Mouse (Mus musculus): Measurements from ENCODE around the gene Eme1. TPM values are rescaled to one million over a fixed set of nuclear protein-coding genes. Genes with fewer than 3 reads are reported as not detected.
"Not testable (repeated sequence)": the region's sequence is repeated elsewhere in the genome, so short reads cannot be mapped to it uniquely, and the experiment has no call there.

Gene Eme1
- total RNA-seq (2022) = under 1 TPM in 1 of 4 experiments, not detected in 3; 0.19 TPM

DNA sequence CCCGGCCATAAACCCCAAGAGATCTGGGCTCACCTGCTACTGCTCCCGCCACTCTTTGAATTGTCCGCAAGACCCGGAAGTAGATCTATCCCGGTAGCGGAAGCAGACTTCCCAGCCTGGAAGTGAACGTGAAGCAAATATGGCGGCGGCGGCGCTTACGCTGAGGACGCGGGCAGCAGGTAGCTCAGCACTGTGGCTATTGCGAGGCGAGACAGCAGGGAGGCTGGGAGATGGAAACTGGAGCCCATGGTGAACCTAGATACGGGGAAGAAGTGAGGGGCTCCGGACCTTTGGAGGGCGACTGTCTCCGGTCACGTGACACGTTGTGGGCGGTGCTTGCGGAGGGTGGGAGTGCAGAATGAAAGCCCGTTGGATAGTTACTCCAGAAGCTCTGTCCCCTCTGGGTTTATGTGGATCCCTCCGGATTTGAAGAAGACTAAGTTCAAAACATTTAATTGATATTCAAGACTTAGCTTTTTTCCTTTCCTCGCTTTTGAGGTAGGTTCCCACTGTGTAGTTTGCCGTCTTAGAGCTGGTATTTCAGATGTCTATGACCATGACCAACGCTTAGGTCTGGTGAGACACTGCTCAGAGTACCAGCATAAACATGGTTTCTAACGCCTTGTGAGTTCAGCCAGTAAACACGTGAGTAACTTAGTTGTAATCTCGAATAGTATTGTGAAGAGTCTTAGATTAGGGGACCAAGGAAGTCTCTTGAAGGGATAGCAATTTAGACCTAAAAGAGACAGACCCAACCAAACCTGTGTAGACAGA lies at the start of gene Eme1, which contains the start of gene Mrpl27:
TSS of gene Eme1 (minus strand) at position 302 of the 774 bp plus-strand sequence.
TSS of gene Mrpl27 (plus strand) at position 105 of the 774 bp plus-strand sequence.
- peak; percentile 78 to 88 for DNase-seq (ENCODE audit: low spot score in 2 of 2)

DNA sequence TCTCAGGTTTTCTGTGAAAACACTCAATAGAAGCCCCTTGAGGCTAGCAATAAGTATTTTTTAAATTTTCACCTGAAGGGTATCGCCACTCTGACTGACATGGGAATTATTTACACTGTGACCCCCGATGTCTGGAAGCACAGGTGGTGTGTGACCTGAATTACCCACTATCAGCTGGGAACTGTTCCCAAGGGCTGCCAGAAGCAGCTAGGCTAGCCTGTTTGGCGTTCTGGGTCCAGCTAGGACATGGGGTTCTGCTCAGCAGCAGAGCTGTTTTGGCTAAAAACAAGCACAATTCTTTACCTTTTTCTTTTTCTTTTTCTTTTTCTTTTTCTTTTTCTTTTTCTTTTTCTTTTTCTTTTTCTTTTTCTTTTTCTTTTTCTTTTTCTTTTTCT lies 48.4 kb upstream of the Eme1 start:
- DNase-seq (ENCODE audit: low spot score in 2 of 2) = no peak

DNA sequence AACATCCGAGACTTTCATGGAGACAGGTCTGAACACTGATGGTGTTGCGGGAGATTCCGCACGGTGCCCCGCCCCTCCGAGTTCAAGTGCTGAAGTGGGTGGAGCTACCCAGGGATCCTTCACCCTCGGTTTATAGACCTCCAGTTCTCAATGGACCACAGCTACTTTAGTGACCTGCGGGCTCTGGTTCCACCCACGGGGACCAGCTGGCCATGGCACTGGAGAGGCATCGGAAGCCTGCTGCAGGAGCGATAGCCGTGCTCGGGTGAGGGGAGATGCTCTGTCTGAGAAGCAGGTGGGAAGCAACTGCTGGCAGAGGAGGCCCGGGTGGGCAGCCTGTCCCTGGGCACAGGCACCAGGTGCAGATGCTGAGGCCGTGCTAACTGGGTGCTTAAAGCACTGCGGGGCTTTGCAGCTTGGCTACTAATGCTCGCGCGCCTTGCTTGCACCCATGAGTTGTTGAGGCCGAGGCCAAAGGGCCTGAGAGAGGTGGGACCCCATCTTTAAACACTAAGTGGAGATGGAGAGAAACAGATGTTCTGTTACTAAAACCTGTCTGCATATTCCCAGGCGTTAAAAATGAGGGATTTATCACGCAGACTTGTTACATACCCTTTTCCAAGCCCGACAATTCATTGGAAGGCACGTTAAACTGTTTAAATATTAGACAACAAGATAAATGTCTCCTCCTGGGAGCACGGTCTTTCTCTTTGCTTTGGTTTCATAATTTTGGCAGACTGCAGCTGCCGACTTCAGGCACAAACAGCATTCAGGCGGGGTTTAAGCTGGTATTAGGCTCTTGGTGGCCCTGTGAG lies 47.8 kb upstream of the Eme1 start:
- DNase-seq (ENCODE audit: low spot score in 2 of 2) = no peak

DNA sequence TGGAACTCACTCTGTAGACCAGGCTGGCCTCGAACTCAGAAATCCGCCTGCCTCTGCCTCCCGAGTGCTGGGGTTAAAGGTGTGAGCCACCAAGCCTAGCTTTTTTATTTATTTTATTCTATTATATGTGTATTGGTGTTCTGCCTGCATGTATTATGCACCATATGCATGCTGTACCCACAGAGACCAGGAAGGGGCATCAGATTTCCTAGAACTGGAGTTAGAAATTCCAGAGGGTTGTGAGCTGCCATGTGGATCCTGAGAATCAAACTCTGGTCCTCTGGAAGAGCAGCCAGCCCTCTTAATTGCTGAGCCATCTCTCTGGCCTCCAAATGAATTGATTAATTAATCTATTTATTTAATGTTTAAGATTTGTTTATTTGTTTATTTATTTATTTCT lies 45.6 kb upstream of the Eme1 start:
- DNase-seq (ENCODE audit: low spot score in 2 of 2) = no peak

DNA sequence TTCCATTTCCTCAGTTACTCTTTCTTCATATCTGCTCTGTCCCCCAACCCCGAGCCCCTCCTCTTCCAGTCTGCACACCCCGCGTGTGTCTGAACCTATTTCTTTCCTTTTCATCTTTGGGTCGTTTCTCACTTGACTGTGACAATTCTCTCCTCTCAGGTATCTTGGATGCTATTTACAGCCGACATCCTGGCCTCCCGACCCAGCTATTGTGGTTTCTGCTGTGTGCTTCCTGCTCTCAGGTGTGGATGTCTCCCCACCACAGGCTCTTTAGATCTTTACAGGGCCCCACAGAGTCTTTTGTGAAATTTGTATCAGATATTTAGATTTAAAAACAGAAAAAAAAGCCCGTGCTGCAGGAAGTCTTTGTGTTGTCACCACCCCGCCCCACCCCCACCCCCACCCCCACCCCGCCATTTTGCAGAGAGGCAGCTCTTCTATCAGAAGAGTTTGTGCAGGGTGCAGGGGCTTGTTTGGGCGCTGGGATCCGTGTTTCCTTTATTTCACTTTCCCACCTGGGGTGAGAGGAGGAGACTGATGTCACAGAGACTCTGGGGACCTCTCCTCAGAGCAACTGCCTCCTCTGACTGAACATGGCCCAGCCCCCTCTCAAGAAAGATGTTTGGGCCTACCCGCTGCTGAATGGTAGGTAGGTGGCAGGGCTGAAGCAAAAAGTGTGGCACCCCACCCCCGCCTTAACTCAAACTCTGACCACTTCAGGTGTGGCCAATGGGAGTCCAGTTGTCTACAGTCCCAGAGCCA lies 44.1 kb upstream of the Eme1 start:
- DNase-seq (ENCODE audit: low spot score in 2 of 2) = no peak

DNA sequence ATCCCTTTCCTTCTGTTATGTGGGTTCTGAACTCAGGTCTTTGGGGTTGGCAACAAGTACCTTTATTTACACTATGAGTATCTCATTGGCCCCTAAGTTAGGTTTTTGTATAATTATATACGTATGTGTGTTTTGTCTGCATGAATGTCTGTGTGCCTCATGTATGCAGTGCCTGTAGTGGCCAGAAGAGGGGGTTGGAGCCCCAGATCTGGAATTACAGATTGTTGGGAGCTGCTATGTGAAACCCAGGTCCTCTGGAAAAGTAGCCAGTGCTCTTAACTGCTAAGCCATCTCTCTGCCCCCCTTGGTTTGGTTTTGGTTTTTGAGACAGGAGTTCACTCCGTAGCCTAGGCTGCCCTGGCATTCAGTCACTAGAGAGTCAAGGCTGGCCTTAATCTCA lies 43.4 kb upstream of the Eme1 start:
- DNase-seq (ENCODE audit: low spot score in 2 of 2) = no peak

DNA sequence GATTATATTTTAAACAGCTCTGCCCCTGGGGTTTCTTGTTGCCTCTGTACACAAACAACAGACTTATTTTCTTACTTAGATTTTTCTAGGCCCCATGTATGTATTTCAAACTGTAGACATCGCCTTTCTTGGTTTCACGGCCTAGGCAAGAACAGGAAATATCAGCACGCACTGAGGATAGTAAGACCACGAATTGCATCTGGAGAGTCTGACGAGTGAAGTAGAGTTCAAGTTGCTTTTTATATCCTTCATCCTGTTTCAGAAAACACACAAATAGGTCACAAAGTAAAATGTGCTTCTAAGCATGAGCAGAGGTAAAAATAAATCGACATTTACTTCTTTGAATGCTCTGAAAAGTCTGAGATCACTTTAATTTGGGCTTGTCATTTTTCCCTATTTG lies 41.7 kb upstream of the Eme1 start:
- no peak for DNase-seq (ENCODE audit: low spot score in 2 of 2)

DNA sequence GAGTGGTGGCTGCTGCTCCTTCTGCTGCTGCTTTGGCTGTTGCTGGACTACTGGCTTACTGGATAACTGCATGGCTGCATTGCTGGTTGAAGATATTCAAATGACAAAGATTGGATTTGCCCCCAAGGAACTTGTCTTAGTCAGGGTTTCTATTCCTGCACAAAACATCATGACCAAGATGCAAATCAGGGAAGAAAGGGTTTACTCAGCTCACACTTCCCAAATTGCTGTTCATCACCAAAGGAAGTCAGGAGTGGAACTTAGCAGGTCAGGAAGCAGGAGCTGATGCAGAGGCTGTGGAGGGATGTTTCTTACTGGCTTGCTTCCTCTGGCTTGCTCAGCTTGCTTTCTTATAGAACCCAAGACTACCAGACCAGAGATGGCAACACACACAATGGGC lies 38.7 kb upstream of the Eme1 start:
- DNase-seq (ENCODE audit: low spot score in 2 of 2) = not testable (repeated sequence)

DNA sequence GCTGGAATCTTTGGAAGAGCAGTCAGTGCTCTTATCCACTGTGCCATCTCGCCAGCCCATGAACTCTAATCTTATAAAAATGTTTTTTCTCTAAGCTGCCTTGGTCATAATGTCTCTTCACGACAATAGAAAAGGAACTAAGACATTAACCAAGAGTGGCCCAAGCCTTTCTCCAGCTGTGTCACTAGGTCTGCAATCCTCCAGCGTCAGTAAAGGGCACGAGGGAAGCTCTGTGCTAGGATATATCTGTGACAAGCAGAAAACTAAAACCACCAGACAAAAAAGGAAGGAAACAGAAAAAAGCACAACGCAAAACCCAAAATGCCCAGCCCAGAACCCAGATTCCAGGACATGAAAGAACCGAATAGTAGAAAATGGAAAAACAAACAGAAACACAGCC lies 33.4 kb upstream of the Eme1 start:
- no peak for DNase-seq (ENCODE audit: low spot score in 2 of 2)

DNA sequence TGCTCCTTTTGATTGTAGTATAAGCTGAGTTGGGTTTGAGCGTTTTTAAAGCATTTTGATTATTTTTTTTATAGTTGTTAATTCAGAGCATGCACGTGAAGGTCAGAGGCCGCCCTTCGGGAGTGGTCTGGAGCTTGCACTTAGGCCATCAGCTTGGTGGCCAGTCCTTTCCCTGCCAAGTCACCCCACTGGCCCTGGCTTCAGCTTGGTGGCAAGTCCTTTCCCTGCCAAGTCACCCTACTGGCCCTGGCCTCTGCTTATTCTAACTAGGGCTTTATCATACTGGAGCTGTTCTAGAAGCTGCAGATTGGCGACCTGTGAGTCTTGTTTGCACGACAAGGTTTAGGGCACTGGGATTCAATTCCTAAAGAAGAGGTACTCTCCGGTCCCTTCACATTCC lies 28.7 kb upstream of the Eme1 start:
- DNase-seq (ENCODE audit: low spot score in 2 of 2) = no peak

DNA sequence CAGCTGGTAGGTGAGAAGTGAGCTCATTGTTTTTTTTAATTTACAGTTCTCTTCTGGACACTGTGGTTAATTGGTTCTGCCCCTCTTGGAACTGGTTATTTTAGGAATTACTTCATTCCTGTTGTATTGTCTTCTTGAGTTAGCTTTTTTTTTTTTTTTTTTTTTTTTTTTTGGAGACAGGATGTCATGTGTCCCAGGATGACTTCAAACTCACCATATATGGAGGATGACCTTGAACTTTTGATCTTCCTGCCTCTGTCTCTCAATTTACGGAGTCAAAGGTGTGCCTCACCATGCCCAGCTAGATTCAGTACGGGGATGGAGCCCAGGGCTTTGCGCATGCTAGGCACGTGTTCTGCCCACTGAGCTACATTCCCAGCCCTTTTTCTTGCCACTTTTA lies 27.9 kb upstream of the Eme1 start:
- no peak for DNase-seq (ENCODE audit: low spot score in 2 of 2)

DNA sequence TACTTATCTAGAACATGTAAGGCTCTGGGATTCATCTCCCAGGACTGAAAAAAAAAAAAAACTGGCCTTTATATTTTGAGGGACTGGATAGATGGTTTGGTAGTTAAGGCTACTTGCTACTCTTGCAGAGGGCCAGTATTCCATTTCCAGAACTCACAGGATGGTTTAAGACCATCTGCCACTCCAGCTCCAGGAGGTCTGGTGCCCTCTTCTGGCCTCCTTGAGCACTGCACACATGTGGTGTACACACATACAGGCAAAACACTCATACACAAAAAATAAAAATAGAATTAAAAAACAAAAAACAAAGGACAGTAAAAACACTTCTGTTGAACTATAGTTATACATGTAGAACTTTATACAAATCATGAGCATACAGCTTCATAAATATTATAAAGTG lies 26.9 kb upstream of the Eme1 start:
- no peak for DNase-seq (ENCODE audit: low spot score in 2 of 2)

DNA sequence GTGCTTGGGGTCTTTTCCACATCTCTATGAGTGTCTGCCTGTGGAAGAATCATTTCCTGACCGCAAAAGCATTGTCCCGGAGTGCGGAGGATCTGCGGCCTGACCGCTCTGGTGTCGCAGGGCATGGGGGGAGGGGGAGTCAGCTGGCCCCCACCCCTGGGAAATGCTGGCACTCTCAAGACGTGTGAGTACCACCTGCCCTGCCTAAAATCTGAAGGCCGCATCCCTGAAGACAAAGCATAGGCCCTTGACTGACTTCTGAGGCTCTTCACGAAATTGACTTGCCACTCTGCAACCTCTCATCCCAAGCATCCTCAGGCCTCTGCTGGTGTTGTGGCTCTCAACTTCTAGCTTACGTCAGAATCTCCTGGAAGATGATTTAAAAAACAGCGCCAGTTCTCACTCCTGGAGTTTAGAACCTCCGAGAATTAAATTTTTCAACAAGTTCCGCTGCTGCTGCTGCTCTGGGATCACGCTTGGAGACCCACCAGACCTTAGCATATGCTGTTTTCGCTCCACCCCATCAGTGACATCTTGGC lies 23.9 kb upstream of the Eme1 start:
- DNase-seq (ENCODE audit: low spot score in 2 of 2) = no peak

DNA sequence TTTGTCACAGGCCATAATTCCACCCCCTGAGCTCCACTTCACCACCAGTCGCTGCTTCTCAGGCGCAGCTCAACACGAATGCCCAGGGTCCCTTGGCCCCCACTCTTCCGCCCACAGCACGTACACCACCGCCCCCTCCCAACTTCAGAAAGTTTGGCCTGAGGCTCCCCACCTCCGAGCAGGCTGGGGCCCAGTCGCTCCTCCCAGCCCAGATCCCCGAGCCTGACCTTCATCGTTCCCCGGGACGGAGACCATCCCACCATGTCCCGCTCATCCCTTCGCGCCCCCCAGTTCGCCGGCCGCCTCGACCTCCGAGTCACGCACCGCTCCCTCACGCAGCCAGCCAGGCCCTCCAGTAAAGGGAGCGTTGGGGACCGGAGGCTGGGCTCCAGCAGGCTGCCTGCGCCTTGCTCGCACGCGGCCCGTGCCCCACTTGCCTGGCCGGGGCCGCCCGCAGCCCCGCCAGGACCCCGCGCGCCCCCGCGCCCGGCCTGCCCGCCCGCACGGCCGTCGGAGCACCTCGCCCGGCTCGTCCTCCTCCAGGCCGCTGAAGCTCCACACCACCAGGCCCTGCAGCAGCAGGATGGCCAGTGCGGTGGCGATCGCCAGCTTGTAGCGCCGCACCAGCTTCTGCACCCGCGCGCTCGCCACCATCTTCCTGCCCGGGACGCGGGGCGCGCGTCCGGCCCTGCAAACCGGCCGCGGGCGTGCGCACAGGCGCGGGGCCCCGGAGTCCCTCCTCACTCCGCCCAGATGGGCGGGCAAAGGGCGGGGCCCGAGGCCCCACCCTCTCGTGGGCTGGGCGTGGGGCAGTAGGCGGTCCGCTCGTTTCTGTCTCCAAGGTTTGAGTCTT lies 23.2 kb upstream of the Eme1 start, which contains the start of gene Xylt2:
TSS of gene Xylt2 (minus strand) at position 762 of the 853 bp plus-strand sequence.
- peak; percentile 69 to 87 for DNase-seq (ENCODE audit: low spot score in 2 of 2)

DNA sequence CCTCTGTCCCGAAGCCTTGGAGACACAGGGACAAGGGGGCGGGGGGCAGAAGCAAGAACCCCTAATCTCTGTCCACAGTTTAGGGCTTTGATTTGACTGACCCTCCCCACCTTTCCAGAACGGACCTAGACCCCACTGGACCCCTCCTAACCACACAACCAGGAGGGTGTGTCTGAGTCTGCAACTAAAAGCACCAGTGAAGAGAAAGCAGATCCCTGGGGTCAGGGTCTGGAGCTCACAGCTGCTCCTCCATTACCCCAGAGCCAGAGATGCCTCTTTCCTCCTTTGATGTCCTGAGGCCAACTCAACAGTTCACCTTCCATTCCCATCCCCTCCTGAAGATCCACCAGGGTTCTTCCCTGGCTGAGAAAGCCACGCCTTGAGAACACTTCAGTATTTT lies 22.5 kb upstream of the Eme1 start:
- DNase-seq (ENCODE audit: low spot score in 2 of 2) = no peak

DNA sequence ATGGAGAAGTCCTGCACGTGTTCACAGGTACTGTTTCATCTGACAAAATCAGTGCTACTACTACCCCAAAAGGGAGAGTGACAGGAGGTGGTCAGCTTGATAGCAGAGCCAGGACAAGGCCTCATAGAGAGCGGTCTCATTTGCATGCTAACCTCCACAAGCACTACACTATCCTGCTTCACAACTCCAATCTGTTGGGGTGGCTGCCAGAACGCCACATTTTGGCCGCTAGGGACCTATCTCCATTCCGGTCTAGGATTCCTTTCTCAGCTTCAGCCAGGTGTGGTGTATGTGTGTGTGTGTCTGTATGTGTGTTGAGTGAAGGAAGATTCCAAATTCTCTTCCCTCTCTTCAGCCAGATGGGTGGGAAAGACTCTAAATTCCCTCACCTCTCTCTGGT lies 21.7 kb upstream of the Eme1 start:
- no peak for DNase-seq (ENCODE audit: low spot score in 2 of 2)

DNA sequence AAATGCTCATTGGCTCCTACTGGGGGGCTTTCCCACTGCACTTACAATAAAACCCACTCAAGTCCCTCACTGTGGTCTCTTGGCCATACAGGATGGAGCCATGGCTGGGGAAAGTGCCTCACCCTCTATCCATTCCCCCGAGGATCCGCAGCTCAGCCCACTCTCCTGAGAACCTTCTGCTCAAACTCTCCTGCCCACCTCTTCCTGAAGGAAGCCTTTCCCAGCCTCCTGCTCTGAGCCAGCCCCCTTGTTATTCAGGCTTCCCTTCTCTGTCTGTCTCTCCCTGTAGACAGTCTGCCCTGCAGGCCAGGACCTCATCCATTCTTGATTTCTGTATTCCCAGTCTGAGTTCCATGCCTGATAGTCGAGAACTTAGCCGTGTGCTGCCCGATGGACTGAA lies 21.2 kb upstream of the Eme1 start:
- DNase-seq (ENCODE audit: low spot score in 2 of 2) = no peak

DNA sequence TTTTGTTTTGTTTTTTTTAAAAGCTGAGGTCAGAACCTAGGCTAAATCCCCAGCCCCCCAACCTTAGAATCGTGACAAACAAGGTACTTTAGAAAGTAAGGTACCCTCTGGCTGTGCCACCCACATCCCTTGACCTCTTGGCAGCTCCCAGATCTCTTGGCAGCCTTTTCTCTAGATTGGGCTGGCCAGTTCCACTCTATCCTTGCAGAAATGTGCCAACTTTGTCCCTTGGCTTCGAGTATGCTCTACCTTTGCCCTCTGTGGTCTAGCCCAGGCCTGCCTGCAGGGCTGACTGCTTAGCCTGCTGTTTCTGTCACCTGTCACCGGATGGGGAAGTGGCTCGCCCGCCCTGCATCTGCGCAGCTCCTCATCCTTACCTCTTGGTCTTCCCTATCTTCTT lies 11.5 kb upstream of the Eme1 start:
- DNase-seq (ENCODE audit: low spot score in 2 of 2) = no peak

DNA sequence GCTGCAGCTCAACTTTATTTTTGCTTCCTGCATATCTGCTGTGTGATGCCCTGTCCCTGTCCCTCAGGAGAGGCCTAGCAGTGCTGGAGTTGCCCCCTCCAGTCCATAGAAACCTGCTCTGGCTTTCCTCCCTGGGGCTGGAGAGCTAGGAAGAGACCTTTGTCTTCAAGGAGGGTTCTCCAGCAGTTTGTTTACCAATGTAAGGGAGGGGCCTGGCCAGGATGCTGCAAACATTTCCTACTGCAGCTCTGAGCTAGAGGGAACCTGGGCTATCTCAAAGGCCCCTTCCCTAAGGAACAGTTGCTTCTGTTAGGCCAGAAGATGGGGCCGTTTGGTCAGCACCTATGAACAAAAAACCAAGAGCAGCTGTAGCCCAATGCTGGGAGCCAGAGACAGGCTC lies 7.6 kb upstream of the Eme1 start:
- no peak for DNase-seq (ENCODE audit: low spot score in 2 of 2)

DNA sequence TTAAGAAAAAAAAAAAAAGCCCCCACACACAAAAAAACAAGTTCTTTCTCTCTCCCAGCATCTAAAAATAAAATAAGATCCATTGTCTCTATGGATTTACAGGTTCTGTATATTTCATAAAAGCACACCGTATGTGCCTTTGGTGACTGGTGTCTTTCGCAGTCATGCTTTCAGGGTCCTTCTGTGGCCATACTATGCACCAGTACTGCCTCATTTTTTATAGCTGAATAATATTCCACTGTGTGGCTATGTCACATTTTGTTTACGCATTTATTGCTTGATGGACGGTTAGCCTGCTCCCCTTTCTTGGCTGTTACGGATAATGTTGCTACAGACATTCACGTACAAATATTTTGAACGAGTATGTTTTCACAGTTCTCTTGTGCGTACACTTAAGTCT lies 791 bp downstream of the Eme1 start:
- DNase-seq (ENCODE audit: low spot score in 2 of 2) = no peak

DNA sequence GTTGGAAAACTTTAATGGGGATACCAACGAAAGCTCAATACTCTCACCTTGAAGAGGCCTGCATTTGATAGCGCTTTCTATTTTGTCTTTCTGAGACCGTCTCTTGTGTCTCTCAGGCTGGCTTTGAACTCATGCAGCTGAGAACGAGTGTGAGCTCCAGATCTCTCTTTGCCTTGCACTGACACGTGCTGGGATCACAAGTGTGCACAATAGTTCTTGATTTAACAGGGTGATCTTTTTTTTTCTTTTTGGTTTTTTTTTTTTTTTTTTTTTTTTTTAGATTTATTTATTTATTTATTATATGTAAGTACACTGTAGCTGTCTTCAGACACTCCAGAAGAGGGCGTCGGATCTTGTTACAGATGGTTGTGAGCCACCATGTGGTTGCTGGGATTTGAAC lies 2.5 kb downstream of the Eme1 start:
- DNase-seq (ENCODE audit: low spot score in 2 of 2) = not testable (repeated sequence)

Measured in left cerebral cortex, adult 8-10 months (tissue).